In the genomic region with DNA sequence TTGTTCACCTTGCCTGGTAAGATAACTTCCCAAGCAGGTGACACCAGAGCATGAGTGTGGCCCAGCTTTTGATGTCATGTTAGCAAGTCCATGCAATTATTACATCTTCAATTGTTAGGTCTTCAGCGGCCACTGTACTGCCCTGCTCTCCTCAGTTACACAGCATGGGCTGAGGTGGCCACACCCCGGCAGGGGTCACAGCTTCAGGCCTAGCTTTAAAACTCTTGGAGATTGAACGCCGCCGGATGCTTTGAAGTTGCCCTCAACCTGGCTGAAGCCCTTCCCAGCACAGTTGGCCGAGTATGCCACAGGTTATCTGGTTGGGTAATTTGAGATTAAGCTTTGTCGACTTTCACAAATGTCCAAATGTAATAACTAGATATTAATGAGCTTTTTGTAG, we compare ENCODE assay signal across 8 mouse cellular contexts. TPM values are rescaled to one million over a fixed set of nuclear protein-coding genes. Genes with fewer than 3 reads are reported as not detected.
DNase-seq lines count a peak whose midpoint lies in the region; ATAC-seq and TF ChIP-seq lines count a peak whose summit lies in the region.

No protein-coding gene starts in this region.

- peak overlapping the region; percentile 100 for H3K9ac ChIP-seq in liver, adult 2 months (ENCODE audit: low read depth, low read length)
- H3K9ac ChIP-seq in stomach, embryonic 14.5 days (replicated peaks; ENCODE audit: low read depth, low read length), result peak overlapping the region; percentile 92

- H3K9me3 ChIP-seq in stomach, embryonic 14.5 days (ENCODE audit: control insufficient read depth, low read depth, low read length), result no peaks in the 10 kb centered on the region

- no peak for DNase-seq in left cerebral cortex, adult 2 months (ENCODE audit: extremely low spot score in 1 of 2, low spot score in 2 of 2)
- no peak for DNase-seq in left cerebral cortex, adult 9 months (ENCODE audit: low spot score in 2 of 2)
- peak; percentile 18 for DNase-seq in adrenal gland, postnatal 25 days
- DNase-seq in forelimb bud, embryonic 11.5 days (ENCODE audit: low read depth, low spot score), result peak; percentile 3
- peak; percentile 86 for DNase-seq in liver, adult 2 months (ENCODE audit: extremely low read depth, low read depth, low spot score)
- DNase-seq in right cerebral cortex, postnatal 4 days, result no peak
- no peak for DNase-seq in lung, adult 18-20 months

- no peak for TF ChIP-seq CTCF in left cerebral cortex, adult 2 months (IDR thresholded peaks at IDR 0.05)
- no peak for TF ChIP-seq CTCF in liver, adult 2 months (IDR thresholded peaks at IDR 0.05; ENCODE audit: low read depth, low read length)

- peaks cover 15% of the 10 kb centered on the region; the same call in 1 of the 2 replicates for H3K36me3 ChIP-seq in liver, adult 2 months (ENCODE audit: control insufficient read depth, insufficient read depth, low read length)
- H3K36me3 ChIP-seq in stomach, embryonic 14.5 days (ENCODE audit: control insufficient read depth, insufficient read depth, low read length), result peaks cover 12% of the 10 kb centered on the region; the same call in 1 of the 2 replicates

- peak overlapping the region; percentile 62 for H3K4me3 ChIP-seq in left cerebral cortex, adult 2 months
- H3K4me3 ChIP-seq in liver, adult 2 months (ENCODE audit: insufficient read depth, low read depth, low read length), result peak overlapping the region; percentile 89
- H3K4me3 ChIP-seq in stomach, embryonic 14.5 days (ENCODE audit: low read depth, low read length), result peak overlapping the region; percentile 78

- no peak for TF ChIP-seq POLR2A in liver, adult 2 months (IDR thresholded peaks at IDR 0.05; ENCODE audit: extremely low read depth, insufficient read depth, low read length)

- H3K27me3 ChIP-seq in liver, adult 2 months (ENCODE audit: control insufficient read depth, insufficient read depth, low read length), result no peaks in the 10 kb centered on the region
- H3K27me3 ChIP-seq in stomach, embryonic 14.5 days (ENCODE audit: control insufficient read depth, insufficient read depth, low read length), result no peaks in the 10 kb centered on the region

- 9% methylated on average over 7 of the region's 7 CpGs for WGBS in liver, adult 2 months
- 26% methylated on average over 7 of the region's 7 CpGs for WGBS in stomach, embryonic 14.5 days

- ATAC-seq in stomach, embryonic 14.5 days (ENCODE audit: insufficient number of reproducible peaks, insufficient read depth, low FRiP score, low read depth), result no peak

- peaks cover 10% of the 10 kb centered on the region for H3K4me1 ChIP-seq in liver, adult 2 months (ENCODE audit: control insufficient read depth, insufficient read depth, low read length)
- H3K4me1 ChIP-seq in stomach, embryonic 14.5 days (ENCODE audit: control insufficient read depth, insufficient read depth, low read length), result peaks cover 8% of the 10 kb centered on the region; the same call in 1 of the 2 replicates

- intact Hi-C loops in left cerebral cortex, adult 2 months (cut with DNase I), result no loop called here

- H3K4me2 ChIP-seq in stomach, embryonic 14.5 days (replicated peaks; ENCODE audit: low read depth, low read length), result peak overlapping the region; percentile 73

- peaks cover 15% of the 10 kb centered on the region; the same call in 1 of the 2 replicates for H3K79me2 ChIP-seq in liver, adult 2 months (ENCODE audit: control insufficient read depth, insufficient read depth, low read length)

- peak overlapping the region; percentile 67; the same call in 1 of the 2 replicates for H3K27ac ChIP-seq in left cerebral cortex, adult 2 months
- peak overlapping the region; percentile 85 for H3K27ac ChIP-seq in liver, adult 2 months (replicated peaks; ENCODE audit: insufficient read depth, low read depth, low read length)
- no peak overlapping the region for H3K27ac ChIP-seq in stomach, embryonic 14.5 days (ENCODE audit: low read length)

RNA-seq across cellular contexts. Expression of a gene that starts 1.1 kb away (rescaled TPM):
- 10 to 100 TPM; 26.3 to 27.4 TPM for total RNA-seq in left cerebral cortex, adult 2 months (2021)
- 81.5 and 97.2 TPM in 2 replicates for total RNA-seq in adrenal gland, postnatal 25 days (2021)
- 80.9 and 90.4 TPM in 2 replicates for total RNA-seq in liver, adult 2 months (2014; rRNA removed)
- polyA plus RNA-seq in liver, adult 2 months (2012; rRNA removed), result 41.3 and 52.9 TPM in 2 replicates
- polyA plus RNA-seq in stomach, embryonic 14.5 days (2014; fragmentation: Nextera tagmentation; extraction: Ambion mirVana), result 14.0 and 15.9 TPM in 2 replicates

RNA-seq across cellular contexts. Expression of a gene that starts 31.6 kb away (rescaled TPM):
- 1 to 10 TPM; 4.3 to 4.6 TPM for total RNA-seq in left cerebral cortex, adult 2 months (2021)
- total RNA-seq in adrenal gland, postnatal 25 days (2021), result 5.8 and 6.6 TPM in 2 replicates
- total RNA-seq in liver, adult 2 months (2014; rRNA removed), result 1.7 and 1.8 TPM in 2 replicates
- 0.54 and 0.66 TPM in 2 replicates for polyA plus RNA-seq in liver, adult 2 months (2012; rRNA removed)
- 13.7 and 17.2 TPM in 2 replicates for polyA plus RNA-seq in stomach, embryonic 14.5 days (2014; fragmentation: Nextera tagmentation; extraction: Ambion mirVana)

RNA-seq across cellular contexts. Expression of a gene that starts 31.7 kb away (rescaled TPM):
- total RNA-seq in left cerebral cortex, adult 2 months (2021), result 10 to 100 TPM; 26.4 to 33.2 TPM
- 21.9 and 25.3 TPM in 2 replicates for total RNA-seq in adrenal gland, postnatal 25 days (2021)
- total RNA-seq in liver, adult 2 months (2014; rRNA removed), result 9.0 and 9.6 TPM in 2 replicates
- polyA plus RNA-seq in liver, adult 2 months (2012; rRNA removed), result 2.0 TPM in 2 replicates
- 29.6 and 33.4 TPM in 2 replicates for polyA plus RNA-seq in stomach, embryonic 14.5 days (2014; fragmentation: Nextera tagmentation; extraction: Ambion mirVana)

RNA-seq across cellular contexts. Expression of a gene that starts 33.1 kb away (rescaled TPM):
- under 1 TPM; 0.23 to 0.27 TPM for total RNA-seq in left cerebral cortex, adult 2 months (2021)
- total RNA-seq in adrenal gland, postnatal 25 days (2021), result 1.6 and 2.2 TPM in 2 replicates
- 0.13 and 0.37 TPM in 2 replicates for total RNA-seq in liver, adult 2 months (2014; rRNA removed)
- polyA plus RNA-seq in liver, adult 2 months (2012; rRNA removed), result 0.61 and 0.73 TPM in 2 replicates
- 9.3 and 11.3 TPM in 2 replicates for polyA plus RNA-seq in stomach, embryonic 14.5 days (2014; fragmentation: Nextera tagmentation; extraction: Ambion mirVana)

Comparison
In these comparisons a context has a peak if more than half of its experiments do, and no peak if none do; other contexts are left out.
1. DNase-seq: peak in adrenal gland, postnatal 25 days (single experiment), forelimb bud, embryonic 11.5 days (single experiment) and liver, adult 2 months (single experiment); none in left cerebral cortex, adult 2 months (0 of 2), left cerebral cortex, adult 9 months (0 of 2), right cerebral cortex, postnatal 4 days (single experiment) and lung, adult 18-20 months (0 of 2).
2. Peak in every context shown above with its lines, with median percentiles within 50 percentile points of each other: H3K4me3 ChIP-seq.